Mouse (Mus musculus): ENCODE data around the gene Hsh2d.

- no peak for TF ChIP-seq POLR2A (IDR thresholded peaks at IDR 0.05; ENCODE audit: borderline replicate concordance, low read depth, low read length)
- TF ChIP-seq CTCF (IDR thresholded peaks at IDR 0.05; ENCODE audit: low read depth, low read length): no peak
Measured at GRCm38 (mm10) chr8:72192065-72192464, 2.6 kb downstream of the Hsh2d start.
